Mouse (Mus musculus) kidney, postnatal 36 days (tissue): ENCODE results near the gene Amy2a3.
"Not testable (repeated sequence)": the region's sequence is repeated elsewhere in the genome, so short reads cannot be mapped to it uniquely, and the experiment has no call there.

Experiments used
- DNase-seq, 2 experiments: peaks; one replicate each; pipeline ENCODE4 v3.0.0; 2021 to 2022; ENCODE audit warnings: mixed read lengths in 2 of 2

Amy2a3 gene

GRCm38 (mm10) chr3:113323952-113324351 is at the start of gene Amy2a3:
Gene Amy2a3, minus strand, starts transcription at chr3:113324052.
- DNase-seq, result not testable (repeated sequence)

GRCm38 (mm10) chr3:113356558-113356957 is 32.7 kb upstream of the Amy2a3 start, which contains the start of gene Amy2a2:
Gene Amy2a2, minus strand, starts transcription at chr3:113356658.
- not testable (repeated sequence) for DNase-seq

GRCm38 (mm10) chr3:113345484-113345883 is 21.6 kb upstream of the Amy2a3 start:
- DNase-seq, result not testable (repeated sequence)

GRCm38 (mm10) chr3:113312937-113313336 is 10.9 kb downstream of the Amy2a3 start:
- DNase-seq, result not testable (repeated sequence)

GRCm38 (mm10) chr3:113291349-113291748 is 32.5 kb downstream of the Amy2a3 start, which contains the start of gene Amy2a4:
Gene Amy2a4, minus strand, starts transcription at chr3:113291449.
- DNase-seq, result not testable (repeated sequence)

GRCm38 (mm10) chr3:113280285-113280684 is 43.6 kb downstream of the Amy2a3 start:
- DNase-seq, result not testable (repeated sequence)

- DNase-seq, result not testable (repeated sequence)
Observed at GRCm38 (mm10) chr3:113279586-113279985, 44.3 kb downstream of the Amy2a3 start.
